Mouse (Mus musculus) embryonic facial prominence, embryonic 15.5 days (tissue): ENCODE results near the gene Foxd4. TPM values are rescaled to one million over a fixed set of nuclear protein-coding genes. Genes with fewer than 3 reads are reported as not detected.

ENCODE experiments used
- ATAC-seq: fragments of 200-750 bp; cut with Nextera tagmentation; 2 replicates; pipeline ENCODE4 v1.8.0; 2017; ENCODE audit warnings: low read depth, moderate TSS enrichment; ENCODE audit not compliant: insufficient number of reproducible peaks, low FRiP score, low TSS enrichment
- H3K27ac ChIP-seq: fragments of 300-500 bp; sonication (generic); replicated peaks from 2 replicates; pipeline ENCODE4 v1.5.1; 2015; ENCODE audit warnings: mild to moderate bottlenecking, inconsistent platforms
- H3K27me3 ChIP-seq: fragments of 300-500 bp; sonication (generic); 2 replicates; pipeline ENCODE4 v1.6.1; 2015; ENCODE audit warnings: inconsistent platforms
- H3K36me3 ChIP-seq: fragments of 300-500 bp; sonication (generic); 2 replicates; pipeline ENCODE4 v1.6.1; 2015; ENCODE audit warnings: mild to moderate bottlenecking, inconsistent platforms
- H3K4me1 ChIP-seq: fragments of 300-500 bp; sonication (generic); 2 replicates; pipeline ENCODE4 v1.6.1; 2015; ENCODE audit warnings: inconsistent platforms
- H3K4me2 ChIP-seq: fragments of 300-500 bp; sonication (generic); replicated peaks from 2 replicates; pipeline ENCODE4 v1.6.1; 2015; ENCODE audit warnings: mild to moderate bottlenecking, inconsistent platforms
- H3K4me3 ChIP-seq: fragments of 300-500 bp; sonication (generic); replicated peaks from 2 replicates; pipeline ENCODE4 v1.5.1; 2015; ENCODE audit warnings: mild to moderate bottlenecking, inconsistent platforms
- H3K9ac ChIP-seq: fragments of 300-500 bp; sonication (generic); 2 replicates; pipeline ENCODE4 v1.6.1; 2015; ENCODE audit warnings: inconsistent platforms
- H3K9me3 ChIP-seq: fragments of 300-500 bp; sonication (generic); replicated peaks from 2 replicates; pipeline ENCODE4 v1.6.1; 2016; ENCODE audit warnings: inconsistent platforms
- WGBS: fragments of 180-500 bp; shearing (Covaris S2); methylation state at CpG from one replicate; pipeline ENCODE4 v1.1.7; 2015; 5-methylcytosine and 5-hydroxymethylcytosine counted together
- microRNA-seq: library from miRNA; unstranded; fragments of <30 nt; microRNA quantifications from one replicate; pipeline ENCODE4, GENCODE M21; 2016; ENCODE audit warnings: borderline number of aligned reads
- polyA plus RNA-seq: library from polyadenylated mRNA; unstranded; fragments of >200 nt; fragmentation: Nextera tagmentation; extraction: Ambion mirVana; gene quantifications from 2 replicates; pipeline ENCODE4 v1.2.1, GENCODE M21; 2015

The Foxd4 gene
- polyA plus RNA-seq, 1 experiment from 2014 or later = not detected

GRCm38 (mm10) chr19:24873873-24874272 is 27.1 kb downstream of the Foxd4 start:
- WGBS = 33% methylated on average over 2 of the region's 2 CpGs

DNA sequence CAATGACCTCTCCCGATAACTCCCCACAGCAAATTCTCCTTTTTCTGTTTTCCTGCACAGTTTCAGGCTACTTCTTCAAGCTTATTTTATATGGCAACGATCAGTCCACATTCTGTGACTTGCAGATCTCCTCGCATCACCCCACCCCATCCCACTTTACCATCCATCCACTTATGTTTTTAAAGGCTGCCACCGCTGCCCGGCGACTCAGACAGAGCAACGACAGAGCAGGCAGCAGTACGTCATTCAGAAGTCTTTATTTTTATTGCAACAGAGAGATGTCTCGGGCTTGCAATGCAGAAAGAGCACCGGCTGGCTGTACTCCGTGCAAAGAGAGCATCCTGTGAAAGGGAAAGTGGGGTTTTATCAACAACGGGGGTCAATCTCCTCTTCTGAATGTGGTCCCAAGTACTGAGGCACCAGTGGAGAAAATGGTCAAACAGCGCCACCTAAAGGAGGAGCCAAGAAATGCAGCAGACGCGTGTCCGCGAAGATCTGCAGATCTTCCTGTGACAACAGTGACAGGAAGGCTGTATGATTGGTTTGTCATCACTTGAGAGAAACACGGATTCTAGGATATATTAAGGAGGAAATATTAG is 29.9 kb downstream of the Foxd4 start:
- ATAC-seq = peak; percentile 19
- no peak overlapping the region for H3K27ac ChIP-seq
- peaks cover 14% of the 10 kb centered on the region for H3K4me1 ChIP-seq
- H3K4me3 ChIP-seq = peak overlapping the region; percentile 34
- 15% methylated on average over 18 of the region's 18 CpGs for WGBS
- H3K9ac ChIP-seq = no peak overlapping the region
- H3K4me2 ChIP-seq = peak overlapping the region; percentile 55
- no peaks in the 10 kb centered on the region for H3K36me3 ChIP-seq
- peaks cover 7% of the 10 kb centered on the region for H3K27me3 ChIP-seq
- no peaks in the 10 kb centered on the region for H3K9me3 ChIP-seq

More at GRCm38 (mm10) chr19:24873873-24874272, 27.1 kb downstream of the Foxd4 start:
- H3K9ac ChIP-seq = no peak overlapping the region
- no peak overlapping the region for H3K27ac ChIP-seq
- ATAC-seq = no peak
- no peak overlapping the region for H3K4me2 ChIP-seq
- peaks cover 14% of the 10 kb centered on the region for H3K4me1 ChIP-seq
- H3K27me3 ChIP-seq = peaks cover 7% of the 10 kb centered on the region; the same call in 1 of the 2 replicates
- H3K9me3 ChIP-seq = no peaks in the 10 kb centered on the region
- H3K36me3 ChIP-seq = no peaks in the 10 kb centered on the region
- H3K4me3 ChIP-seq = no peak overlapping the region

GRCm38 (mm10) chr19:24865436-24865835 is 35.6 kb downstream of the Foxd4 start:
- Histone ChIP-seq H3K4me3 (no peak overlapping the region), H3K27ac (no peak overlapping the region), H3K4me1 (peaks cover 24% of the 10 kb centered on the region), H3K4me2 (no peak overlapping the region), H3K36me3 (no peaks in the 10 kb centered on the region), H3K27me3 (peaks cover 14% of the 10 kb centered on the region), H3K9me3 (no peaks in the 10 kb centered on the region), H3K9ac (no peak overlapping the region)
- no peak for ATAC-seq
- WGBS = 78% methylated on average over 9 of the region's 9 CpGs

- no peaks in the 10 kb centered on the region for H3K36me3 ChIP-seq
- 1% methylated on average over 39 of the region's 39 CpGs for WGBS
- peak within 1 kb of the TSS; percentile 79 for H3K27ac ChIP-seq
- H3K9ac ChIP-seq = peak within 1 kb of the TSS; percentile 47
- H3K4me2 ChIP-seq = peak within 1 kb of the TSS; percentile 77
- peaks cover 14% of the 10 kb centered on the region for H3K27me3 ChIP-seq
- ATAC-seq = peak; percentile 88
- peaks cover 13% of the 10 kb centered on the region for H3K4me1 ChIP-seq
- peak within 1 kb of the TSS; percentile 59 for H3K4me3 ChIP-seq
- H3K9me3 ChIP-seq = no peaks in the 10 kb centered on the region
Observed at GRCm38 (mm10) chr19:24861612-24862451, 39.2 kb downstream of the Foxd4 start, which contains the start of gene Pgm5. Gene Pgm5, minus strand, starts transcription at chr19:24861855.

GRCm38 (mm10) chr19:24861276-24861611 is 39.8 kb downstream of the Foxd4 start:
- Histone ChIP-seq H3K9ac (peak overlapping the region; percentile 47), H3K27ac (peak overlapping the region; percentile 79), H3K27me3 (peaks cover 14% of the 10 kb centered on the region), H3K4me1 (peaks cover 13% of the 10 kb centered on the region), H3K4me3 (peak overlapping the region; percentile 59), H3K36me3 (no peaks in the 10 kb centered on the region), H3K4me2 (peak overlapping the region; percentile 77), H3K9me3 (no peaks in the 10 kb centered on the region)
- ATAC-seq = peak; percentile 45; the same call in 1 of the 2 replicates
- WGBS = 15% methylated on average over 13 of the region's 13 CpGs

GRCm38 (mm10) chr19:24851456-24852315 is 49.3 kb downstream of the Foxd4 start:
- H3K27ac ChIP-seq = peak overlapping the region; percentile 61
- no peak overlapping the region for H3K9ac ChIP-seq
- H3K4me3 ChIP-seq = no peak overlapping the region
- H3K9me3 ChIP-seq = no peaks in the 10 kb centered on the region
- WGBS = 55% methylated on average over 21 of the region's 21 CpGs
- no peaks in the 10 kb centered on the region for H3K36me3 ChIP-seq
- H3K4me2 ChIP-seq = peak overlapping the region; percentile 17; the same call in 1 of the 2 replicates
- H3K27me3 ChIP-seq = no peaks in the 10 kb centered on the region
- peaks cover 22% of the 10 kb centered on the region for H3K4me1 ChIP-seq
- ATAC-seq = peak; percentile 46; the same call in 1 of the 2 replicates

Small RNA genes within 50 kb of the gene (microRNA-seq; reads per million reads assigned to microRNA genes)
- gene Mir3084-1 = not detected

Other genes starting within 250 kb of the Foxd4 start
- 4.1 and 5.0 TPM in 2 replicates for gene Tmem252, start 227.2 kb downstream of the Foxd4 start, polyA plus RNA-seq
- gene Pgm5, start 39.3 kb downstream of the Foxd4 start, polyA plus RNA-seq = 6.5 and 8.8 TPM in 2 replicates
- gene Gm10053, start 25.5 kb downstream of the Foxd4 start, polyA plus RNA-seq = 182 and 192 TPM in 2 replicates
- gene Cbwd1, start 60.4 kb upstream of the Foxd4 start, polyA plus RNA-seq = 16.3 and 19.1 TPM in 2 replicates
- gene Dock8, start 98.3 kb upstream of the Foxd4 start, polyA plus RNA-seq = 8.5 and 10.4 TPM in 2 replicates